Mouse (Mus musculus): ENCODE data around the gene Tfrc. TPM values are rescaled to one million over a fixed set of nuclear protein-coding genes. Genes with fewer than 3 reads are reported as not detected.

The Tfrc gene
- polyA plus RNA-seq, 1 experiment from 2014 or later: 37.0 TPM

DNA sequence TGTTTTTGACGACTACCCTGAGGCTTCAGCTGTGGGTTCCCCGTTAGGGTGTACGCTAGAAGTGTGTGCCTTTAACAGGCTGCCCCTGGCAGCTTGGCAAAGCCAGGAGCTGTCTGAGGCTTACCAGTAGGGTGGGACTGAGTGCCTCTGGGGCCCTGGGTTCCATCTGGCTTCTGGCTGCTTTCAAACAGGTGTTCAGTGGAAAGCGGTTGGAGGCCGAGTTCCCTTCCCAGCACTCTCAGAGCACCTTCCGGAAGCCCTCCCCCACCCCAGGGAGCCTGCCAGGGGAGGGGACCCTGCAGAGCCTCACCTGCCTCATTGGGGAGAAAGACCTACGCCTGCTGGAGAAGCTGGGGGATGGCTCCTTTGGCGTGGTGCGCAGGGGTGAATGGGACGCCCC, 59.3 kb downstream of the Tfrc start:
- H3K27ac ChIP-seq: no peak overlapping the region
- WGBS: 77% methylated on average over 10 of the region's 10 CpGs
- H3K4me3 ChIP-seq (replicated peaks; ENCODE audit: low read depth, low read length): no peak overlapping the region
- H3K4me1 ChIP-seq (replicated peaks; ENCODE audit: insufficient read depth, low read length): no peaks in the 10 kb centered on the region; the same call in 1 of the 2 replicates
- peaks cover 12% of the 10 kb centered on the region for H3K36me3 ChIP-seq (ENCODE audit: insufficient read depth, low read length)
- ATAC-seq (replicated peaks; ENCODE audit: low FRiP score, low read depth) (no peak), DNase-seq (ENCODE audit: low spot score) (no peak)
- H3K4me2 ChIP-seq (ENCODE audit: low read length): no peak overlapping the region
- no peak for TF ChIP-seq CTCF (IDR thresholded peaks at IDR 0.05; ENCODE audit: low read depth)
- no peaks in the 10 kb centered on the region for H3K9me3 ChIP-seq (replicated peaks; ENCODE audit: low read length)
- H3K9ac ChIP-seq (ENCODE audit: low read depth, low read length): no peak overlapping the region
- H3K27me3 ChIP-seq (ENCODE audit: insufficient read depth, low read length): no peaks in the 10 kb centered on the region

DNA sequence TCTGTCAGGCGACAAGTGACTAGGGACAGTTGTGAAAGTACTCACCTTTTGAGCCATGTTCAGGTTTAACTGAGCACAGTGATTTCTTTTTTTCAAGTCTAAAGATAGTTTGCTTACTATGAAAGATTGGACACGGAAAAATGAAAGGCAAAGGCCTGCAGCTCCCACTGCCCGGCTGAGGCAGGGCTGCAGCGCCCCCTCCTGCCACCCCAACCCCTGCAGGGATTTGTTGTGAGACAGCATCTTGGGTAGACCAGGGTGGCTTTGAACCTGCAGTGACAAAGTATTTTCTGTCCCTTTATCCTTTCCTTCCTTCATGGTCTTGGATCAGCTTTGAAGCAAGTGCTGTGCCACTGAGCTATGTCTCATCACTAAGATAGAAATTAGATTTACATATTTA, 59.8 kb downstream of the Tfrc start:
- H3K36me3 ChIP-seq (ENCODE audit: insufficient read depth, low read length): peaks cover 12% of the 10 kb centered on the region

DNA sequence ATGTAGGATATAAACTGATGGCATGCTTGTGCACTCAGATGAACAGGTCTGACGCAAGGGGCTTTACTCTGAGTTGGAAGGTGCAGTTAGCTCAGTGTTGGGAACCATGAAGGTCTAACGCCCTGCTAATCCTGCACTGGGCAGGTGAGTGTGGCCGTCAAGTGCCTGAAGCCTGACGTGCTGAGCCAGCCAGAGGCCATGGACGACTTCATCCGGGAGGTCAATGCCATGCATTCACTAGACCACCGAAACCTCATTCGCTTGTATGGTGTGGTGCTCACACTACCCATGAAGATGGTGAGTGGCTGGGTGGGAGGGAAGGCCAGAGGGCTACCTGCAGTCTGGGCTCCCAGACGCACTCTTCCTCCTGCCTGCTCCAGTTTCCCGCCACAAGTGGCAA, 60.5 kb downstream of the Tfrc start:
- no peak overlapping the region for H3K9ac ChIP-seq (ENCODE audit: low read depth, low read length)
- H3K4me1 ChIP-seq (replicated peaks; ENCODE audit: insufficient read depth, low read length): no peaks in the 10 kb centered on the region; the same call in 1 of the 2 replicates
- WGBS: 87% methylated on average over 10 of the region's 10 CpGs
- H3K4me2 ChIP-seq (ENCODE audit: low read length): no peak overlapping the region
- ATAC-seq (replicated peaks; ENCODE audit: low FRiP score, low read depth) (no peak), DNase-seq (ENCODE audit: low spot score) (no peak)
- H3K9me3 ChIP-seq (replicated peaks; ENCODE audit: low read length): no peaks in the 10 kb centered on the region
- H3K27me3 ChIP-seq (ENCODE audit: insufficient read depth, low read length): no peaks in the 10 kb centered on the region
- peaks cover 18% of the 10 kb centered on the region for H3K36me3 ChIP-seq (ENCODE audit: insufficient read depth, low read length)
- no peak overlapping the region for H3K27ac ChIP-seq
- H3K4me3 ChIP-seq (replicated peaks; ENCODE audit: low read depth, low read length): no peak overlapping the region
- no peak for TF ChIP-seq CTCF (IDR thresholded peaks at IDR 0.05; ENCODE audit: low read depth)

More for the DNA sequence above, 59.8 kb downstream of the Tfrc start:
- ATAC-seq (replicated peaks; ENCODE audit: low FRiP score, low read depth): no peak
- H3K4me1 ChIP-seq (replicated peaks; ENCODE audit: insufficient read depth, low read length): no peaks in the 10 kb centered on the region; the same call in 1 of the 2 replicates
- H3K9ac ChIP-seq (ENCODE audit: low read depth, low read length): no peak overlapping the region
- no peak for DNase-seq (ENCODE audit: low spot score)
- TF ChIP-seq CTCF (IDR thresholded peaks at IDR 0.05; ENCODE audit: low read depth): peak; percentile 39; the same call in 1 of the 2 replicates
- no peak overlapping the region for H3K4me3 ChIP-seq (replicated peaks; ENCODE audit: low read depth, low read length)
- H3K27me3 ChIP-seq (ENCODE audit: insufficient read depth, low read length): no peaks in the 10 kb centered on the region
- no peak overlapping the region for H3K27ac ChIP-seq
- 79% methylated on average over 4 of the region's 4 CpGs for WGBS
- no peak overlapping the region for H3K4me2 ChIP-seq (ENCODE audit: low read length)
- H3K9me3 ChIP-seq (replicated peaks; ENCODE audit: low read length): no peaks in the 10 kb centered on the region

DNA sequence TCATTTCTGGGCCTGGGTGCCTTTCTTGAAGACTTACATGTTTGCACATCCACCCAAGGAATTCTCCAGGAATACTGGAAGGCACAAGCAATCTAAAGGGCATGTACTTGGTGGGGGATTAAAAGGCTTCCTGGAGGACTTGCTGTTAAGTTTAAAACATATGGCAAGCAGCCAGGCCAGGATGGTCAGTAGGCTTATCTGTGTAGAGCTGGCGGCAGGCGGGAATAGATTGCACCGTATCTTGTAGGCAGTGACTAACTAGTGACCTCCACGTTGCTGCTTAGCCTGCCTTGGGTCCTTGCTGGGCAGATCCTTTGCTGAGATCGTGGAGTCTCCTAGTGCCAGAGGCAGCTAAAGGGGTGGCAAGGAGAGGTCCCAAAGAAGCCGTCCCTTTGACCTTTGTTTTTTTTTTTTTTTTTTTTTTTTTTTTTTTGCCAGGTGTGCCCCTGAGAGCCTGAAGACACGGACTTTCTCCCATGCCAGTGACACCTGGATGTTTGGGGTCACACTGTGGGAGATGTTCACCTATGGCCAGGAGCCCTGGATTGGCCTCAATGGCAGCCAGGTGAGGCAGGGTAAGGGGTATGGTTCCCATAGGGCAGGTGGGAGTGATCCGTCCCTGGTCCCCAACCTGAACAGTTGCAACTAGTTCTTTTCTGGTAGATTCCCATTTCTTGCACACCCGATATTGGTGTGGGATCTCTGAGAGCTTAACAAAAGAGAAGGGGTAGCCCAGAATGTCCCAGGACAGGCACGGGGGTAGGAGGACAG, 61.8 kb downstream of the Tfrc start:
- Histone ChIP-seq H3K9me3 (replicated peaks; ENCODE audit: low read length) (no peaks in the 10 kb centered on the region), H3K9ac (ENCODE audit: low read depth, low read length) (no peak overlapping the region), H3K4me2 (ENCODE audit: low read length) (no peak overlapping the region), H3K4me1 (replicated peaks; ENCODE audit: insufficient read depth, low read length) (no peaks in the 10 kb centered on the region; the same call in 1 of the 2 replicates), H3K36me3 (ENCODE audit: insufficient read depth, low read length) (peaks cover 25% of the 10 kb centered on the region), H3K4me3 (replicated peaks; ENCODE audit: low read depth, low read length) (no peak overlapping the region), H3K27me3 (ENCODE audit: insufficient read depth, low read length) (no peaks in the 10 kb centered on the region), H3K27ac (no peak overlapping the region)
- DNase-seq (ENCODE audit: low spot score): no peak
- WGBS: 79% methylated on average over 10 of the region's 10 CpGs
- TF ChIP-seq CTCF (IDR thresholded peaks at IDR 0.05; ENCODE audit: low read depth): no peak
- ATAC-seq (replicated peaks; ENCODE audit: low FRiP score, low read depth): no peak

DNA sequence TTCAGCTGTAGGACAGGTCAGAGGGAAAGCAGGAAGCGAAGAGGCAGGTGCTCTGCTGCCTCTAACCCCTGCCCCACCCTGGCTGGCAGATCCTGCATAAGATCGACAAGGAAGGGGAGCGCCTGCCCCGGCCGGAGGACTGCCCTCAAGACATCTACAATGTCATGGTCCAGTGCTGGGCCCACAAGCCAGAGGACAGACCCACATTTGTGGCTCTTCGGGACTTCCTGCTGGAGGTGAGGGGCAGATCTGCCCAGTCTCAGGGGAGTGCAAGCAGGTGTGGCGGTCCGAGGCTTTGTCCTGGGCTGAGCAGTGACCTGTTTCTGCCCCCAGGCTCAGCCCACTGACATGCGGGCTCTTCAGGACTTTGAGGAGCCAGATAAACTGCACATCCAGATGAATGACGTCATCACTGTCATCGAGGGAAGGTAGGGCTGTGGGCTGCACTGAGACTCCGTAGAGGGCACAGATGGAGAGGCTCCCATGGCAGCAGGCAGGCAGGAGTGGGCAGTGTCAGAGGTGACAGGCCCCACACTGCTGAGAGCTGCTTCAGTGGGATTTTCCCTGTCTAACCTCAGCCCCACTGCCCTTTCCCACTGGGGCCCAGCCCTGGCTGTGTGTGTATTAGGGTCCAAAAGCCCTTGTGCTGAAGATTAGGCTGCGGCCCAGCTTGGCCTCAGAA, 62.6 kb downstream of the Tfrc start:
- no peak overlapping the region for H3K4me2 ChIP-seq (ENCODE audit: low read length)
- H3K9ac ChIP-seq (ENCODE audit: low read depth, low read length): no peak overlapping the region
- 55% methylated on average over 13 of the region's 13 CpGs for WGBS
- H3K4me3 ChIP-seq (replicated peaks; ENCODE audit: low read depth, low read length): no peak overlapping the region
- H3K4me1 ChIP-seq (replicated peaks; ENCODE audit: insufficient read depth, low read length): no peaks in the 10 kb centered on the region; the same call in 1 of the 2 replicates
- H3K27ac ChIP-seq: no peak overlapping the region
- DNase-seq (ENCODE audit: low spot score): no peak
- no peak for ATAC-seq (replicated peaks; ENCODE audit: low FRiP score, low read depth)
- H3K36me3 ChIP-seq (ENCODE audit: insufficient read depth, low read length): peaks cover 34% of the 10 kb centered on the region
- no peak for TF ChIP-seq CTCF (IDR thresholded peaks at IDR 0.05; ENCODE audit: low read depth)
- H3K27me3 ChIP-seq (ENCODE audit: insufficient read depth, low read length): no peaks in the 10 kb centered on the region
- H3K9me3 ChIP-seq (replicated peaks; ENCODE audit: low read length): no peaks in the 10 kb centered on the region

DNA sequence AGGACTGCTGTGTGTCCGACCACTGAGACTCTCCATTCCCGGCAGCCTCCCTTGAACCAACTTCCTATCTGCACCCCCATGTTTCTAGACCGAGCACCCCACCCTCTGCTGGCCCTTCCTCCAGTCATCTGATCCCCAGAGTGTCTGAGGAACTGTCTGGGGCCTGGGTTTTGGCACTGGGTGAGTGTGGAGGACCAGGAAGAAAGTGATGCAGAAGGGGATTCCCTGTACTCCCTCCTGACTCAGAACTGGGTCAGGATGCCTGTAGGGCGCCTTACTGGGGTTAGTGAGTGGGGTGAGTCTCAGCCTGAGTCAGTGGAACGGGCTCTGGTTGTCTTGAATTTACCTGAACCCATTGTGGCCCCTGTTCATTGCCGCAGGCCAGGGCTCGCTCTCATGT, 63.5 kb downstream of the Tfrc start:
- ATAC-seq (replicated peaks; ENCODE audit: low FRiP score, low read depth) (no peak), DNase-seq (ENCODE audit: low spot score) (no peak)
- H3K27ac ChIP-seq: no peak overlapping the region
- TF ChIP-seq CTCF (IDR thresholded peaks at IDR 0.05; ENCODE audit: low read depth): no peak
- no peak overlapping the region for H3K9ac ChIP-seq (ENCODE audit: low read depth, low read length)
- peaks cover 38% of the 10 kb centered on the region for H3K36me3 ChIP-seq (ENCODE audit: insufficient read depth, low read length)
- WGBS: 79% methylated on average over 7 of the region's 7 CpGs
- no peaks in the 10 kb centered on the region; the same call in 1 of the 2 replicates for H3K4me1 ChIP-seq (replicated peaks; ENCODE audit: insufficient read depth, low read length)
- H3K4me3 ChIP-seq (replicated peaks; ENCODE audit: low read depth, low read length): no peak overlapping the region
- H3K4me2 ChIP-seq (ENCODE audit: low read length): no peak overlapping the region
- no peaks in the 10 kb centered on the region for H3K9me3 ChIP-seq (replicated peaks; ENCODE audit: low read length)
- no peaks in the 10 kb centered on the region for H3K27me3 ChIP-seq (ENCODE audit: insufficient read depth, low read length)
